Mouse (Mus musculus) inflammation-experienced regulatory T-cells, adult 6 months (primary cell): ENCODE measurements around the gene Map3k12. TPM values are rescaled to one million over a fixed set of nuclear protein-coding genes. Genes with fewer than 3 reads are reported as not detected.
A peak's percentile ranks its signal among the peaks of the same experiment; 100 is the strongest.

Source experiments
- ATAC-seq: one replicate; pipeline ENCODE4 v1.8.0; 2017
- polyA plus RNA-seq, 3 experiments: library from polyadenylated mRNA; unstranded; fragments of 100-300 nt; shearing (Covaris generic); gene quantifications; one replicate each; pipeline ENCODE4 v1.2.1; 2017

Map3k12 gene
- polyA plus RNA-seq, 3 experiments from 2014 or later, result 6.6 to 10.0 (median 7.5) TPM

DNA sequence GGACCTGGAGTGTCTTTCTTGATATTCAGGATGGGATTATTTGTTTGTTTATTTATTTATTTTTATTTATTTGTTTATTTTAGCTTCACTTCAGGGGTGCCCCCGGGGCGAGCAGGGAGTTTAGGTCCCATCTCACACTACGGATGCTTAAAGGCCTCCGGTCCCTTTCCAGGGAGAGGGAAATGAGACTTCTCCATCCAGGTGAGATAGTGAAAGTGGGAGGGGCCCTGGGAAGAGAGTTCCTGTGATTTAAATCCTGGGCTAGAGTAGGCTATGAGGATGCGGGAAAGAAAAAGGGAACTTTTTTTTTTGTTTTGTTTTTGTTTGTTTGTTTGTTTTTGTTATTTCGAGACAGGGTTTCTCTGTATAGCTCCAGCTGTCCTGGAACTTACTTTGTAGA is 57.5 kb downstream of the Map3k12 start:
- no peak for ATAC-seq

DNA sequence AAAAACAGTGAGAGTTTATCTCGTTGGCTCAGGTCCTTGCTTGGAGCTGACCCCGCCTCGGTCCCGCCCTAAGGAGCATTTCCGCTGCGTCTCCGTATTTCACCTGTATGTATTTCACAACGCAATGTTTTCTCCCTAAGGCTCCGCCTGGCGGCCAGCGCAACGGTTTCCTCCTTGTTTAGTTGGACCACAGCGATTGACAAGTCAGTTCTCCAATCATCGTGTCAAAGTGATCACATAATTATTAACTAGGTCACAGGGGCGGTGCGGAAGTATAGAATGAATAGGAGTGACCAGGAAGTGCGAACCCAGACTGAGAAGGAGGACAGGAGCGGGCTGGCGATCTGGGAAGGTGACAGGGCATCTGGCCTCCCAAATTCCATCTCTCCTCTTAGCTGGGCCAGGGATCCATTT is 58.0 kb downstream of the Map3k12 start, which contains the start of gene Prr13:
Gene Prr13, plus strand, starts transcription at position 125 of the 414 bp plus-strand sequence.
- ATAC-seq, result peak; percentile 97

DNA sequence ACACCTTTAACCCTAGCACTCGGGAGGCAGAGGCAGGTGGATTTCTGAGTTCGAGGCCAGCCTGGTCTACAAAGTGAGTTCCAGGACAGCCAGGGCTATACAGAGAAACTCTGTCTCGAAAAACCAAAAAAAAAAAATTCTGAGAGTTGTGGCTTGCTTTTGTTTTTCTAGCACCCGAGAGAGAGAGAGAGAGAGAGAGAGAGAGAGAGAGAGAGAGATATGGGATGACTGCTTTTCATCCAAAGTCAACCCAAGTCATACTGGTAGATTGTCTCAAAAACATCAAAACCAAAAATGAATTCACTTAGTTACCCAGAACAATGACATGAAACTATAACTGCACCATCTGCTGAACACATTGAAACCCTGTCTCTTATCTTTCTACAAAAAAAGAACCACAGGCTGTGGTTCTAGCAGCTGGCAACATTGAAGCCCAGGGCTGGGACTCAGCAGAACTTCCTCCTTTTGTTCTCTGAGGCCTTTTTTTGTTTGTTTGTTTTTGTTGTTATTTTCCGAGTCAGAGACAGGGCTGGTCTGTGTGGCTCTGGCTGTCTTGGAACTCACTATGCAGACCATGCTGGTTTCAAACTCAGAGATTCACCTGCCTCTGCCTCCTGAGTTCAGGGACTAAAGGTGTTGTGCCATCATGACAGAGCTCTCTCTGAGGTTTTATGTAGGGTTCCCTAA is 58.7 kb downstream of the Map3k12 start:
- ATAC-seq, result peak; percentile 11

DNA sequence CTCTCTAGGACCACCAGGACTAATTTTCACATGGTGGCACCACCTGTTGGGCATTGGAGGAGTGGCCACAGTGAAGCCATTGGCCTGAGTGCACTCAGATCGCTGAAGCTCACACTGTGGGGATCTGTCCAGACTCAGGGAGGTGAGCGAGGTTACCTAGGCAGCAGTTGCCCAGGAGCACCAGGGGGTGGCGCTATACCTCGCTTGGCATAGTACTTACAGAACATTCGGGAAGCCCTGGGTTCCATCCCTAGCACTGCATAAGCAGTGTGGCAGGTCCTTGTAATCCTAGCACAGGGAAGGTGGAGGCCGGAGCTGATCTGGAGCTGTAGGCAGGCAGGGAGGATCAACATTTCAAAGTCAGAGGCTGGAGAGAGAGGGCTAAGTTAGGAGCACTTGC is 60.9 kb downstream of the Map3k12 start:
- no peak for ATAC-seq

DNA sequence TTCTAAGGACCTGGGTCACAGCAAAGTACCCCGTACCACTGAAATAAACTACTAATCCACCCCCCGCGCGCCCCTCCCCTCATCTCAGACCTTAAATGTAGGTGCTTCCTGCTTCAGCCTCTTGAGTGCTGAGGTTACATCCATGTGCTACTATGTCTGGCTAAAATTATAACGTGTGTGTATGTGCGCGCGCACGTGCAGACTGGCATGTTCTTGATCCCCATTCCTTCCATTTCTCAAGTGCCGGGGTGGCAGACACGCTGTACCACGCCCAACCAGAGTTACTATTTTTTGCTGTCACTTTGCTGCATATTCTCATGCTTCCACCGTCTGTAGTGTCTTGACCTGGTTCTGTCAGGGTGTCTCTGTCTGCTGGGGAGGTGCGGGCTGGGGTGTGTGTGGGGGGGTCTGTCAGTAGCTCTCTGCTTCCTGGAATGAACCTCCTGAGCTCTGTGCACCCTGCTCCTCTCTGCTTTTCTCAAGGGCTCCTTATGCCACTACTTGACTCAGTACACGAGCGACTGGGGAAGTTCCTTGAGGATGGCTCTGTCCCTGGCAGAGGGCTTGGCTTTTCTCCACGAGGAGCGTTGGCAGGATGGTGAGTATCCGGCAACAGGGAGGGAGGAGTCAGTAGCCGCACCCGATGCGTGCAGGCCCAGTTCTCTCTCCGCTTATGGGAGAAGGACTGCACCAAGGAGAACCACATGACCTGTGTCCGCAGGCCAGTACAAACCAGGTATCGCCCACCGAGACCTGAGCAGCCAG is 65.0 kb downstream of the Map3k12 start:
- ATAC-seq, result no peak

DNA sequence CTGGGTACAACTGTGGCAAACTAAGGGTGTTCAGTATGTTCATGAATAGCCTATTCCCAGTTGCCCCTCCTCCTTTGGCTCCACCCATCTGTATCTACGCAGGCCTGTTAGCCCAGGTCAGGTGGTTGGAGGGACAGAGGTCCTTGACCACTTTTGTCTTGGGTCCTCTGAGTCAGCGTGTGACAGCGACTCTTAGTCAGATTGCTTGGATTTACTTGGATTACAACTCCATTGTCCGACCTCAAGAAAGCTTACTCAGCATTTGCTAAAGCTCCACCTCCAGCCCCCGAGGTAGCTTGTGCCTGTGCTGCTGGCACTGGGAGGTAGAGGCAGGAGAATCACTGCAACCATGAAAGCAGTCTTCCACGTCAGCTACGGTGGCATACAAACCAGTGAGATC is 65.9 kb downstream of the Map3k12 start:
- ATAC-seq, result no peak

DNA sequence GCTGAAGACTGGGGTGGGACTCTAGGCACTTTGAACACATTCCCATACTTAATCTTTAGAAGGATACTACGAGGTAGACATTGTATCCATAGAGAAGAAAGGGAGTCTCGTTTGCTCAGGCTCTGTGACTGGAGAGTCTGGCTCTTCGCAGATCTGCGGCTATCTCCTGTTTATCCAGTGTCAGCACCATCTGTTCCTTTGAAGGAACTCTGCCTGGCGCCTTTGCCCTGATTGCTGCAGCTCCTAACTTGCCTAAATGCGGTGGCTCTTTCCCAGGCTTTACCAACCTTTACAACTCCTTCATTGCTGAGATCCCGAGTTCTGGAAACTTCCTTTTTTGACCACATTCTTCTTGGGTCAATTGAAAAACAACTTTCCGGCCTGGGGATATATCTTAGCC is 67.5 kb downstream of the Map3k12 start:
- ATAC-seq, result no peak

Other genes starting within 250 kb of the Map3k12 start
- not detected for gene Gm9918, start 246.5 kb downstream of the Map3k12 start, polyA plus RNA-seq
- gene Mfsd5, start 237.6 kb downstream of the Map3k12 start, polyA plus RNA-seq, result 10 to 100 TPM; 30.8 to 33.1 (median 31.8) TPM
- gene Espl1, start 220.8 kb downstream of the Map3k12 start, polyA plus RNA-seq, result 10 to 100 TPM in 1 of 3 experiments, 1 to 10 TPM in 2; 1.9 to 17.9 (median 3.2) TPM
- gene Pfdn5, start 190.9 kb downstream of the Map3k12 start, polyA plus RNA-seq, result 1,000 to 10,000 TPM in 2 of 3 experiments, 100 to 1,000 TPM in 1; 936 to 1,841 (median 1,443) TPM
- 100 to 1,000 TPM; 102 to 153 (median 123) TPM for gene Myg1, start 185.4 kb downstream of the Map3k12 start, polyA plus RNA-seq
- gene Aaas, start 166.3 kb downstream of the Map3k12 start, polyA plus RNA-seq, result 10 to 100 TPM; 39.8 to 53.2 (median 43.1) TPM
- gene Sp7, start 149.9 kb downstream of the Map3k12 start, polyA plus RNA-seq, result not detected
- 10 to 100 TPM; 19.1 to 23.3 (median 22.6) TPM for gene Sp1, start 110.9 kb downstream of the Map3k12 start, polyA plus RNA-seq
- not detected for gene Amhr2, start 71.7 kb downstream of the Map3k12 start, polyA plus RNA-seq
- gene Prr13, start 58.0 kb downstream of the Map3k12 start, polyA plus RNA-seq, result 1,000 to 10,000 TPM; 1,063 to 1,565 (median 1,138) TPM
- gene Pcbp2, start 46.5 kb downstream of the Map3k12 start, polyA plus RNA-seq, result 100 to 1,000 TPM; 156 to 225 (median 201) TPM
- gene Gm10337, start 13.3 kb downstream of the Map3k12 start, polyA plus RNA-seq, result not detected
- gene Tarbp2, start 1.1 kb upstream of the Map3k12 start, polyA plus RNA-seq, result 10 to 100 TPM; 22.8 to 34.5 (median 27.5) TPM
- gene Npff, start 7.9 kb upstream of the Map3k12 start, polyA plus RNA-seq, result 1 to 10 TPM; 1.1 to 6.1 (median 3.2) TPM
- gene Gm28047, start 108.0 kb upstream of the Map3k12 start, polyA plus RNA-seq, result under 1 TPM in 1 of 3 experiments, not detected in 2; 0.85 TPM
- 10 to 100 TPM; 20.8 to 59.2 (median 45.1) TPM for gene Atf7, start 108.4 kb upstream of the Map3k12 start, polyA plus RNA-seq
- gene Atp5g2, start 155.3 kb upstream of the Map3k12 start, polyA plus RNA-seq, result 10 to 100 TPM; 32.4 to 64.3 (median 37.5) TPM
- gene Calcoco1, start 205.1 kb upstream of the Map3k12 start, polyA plus RNA-seq, result 10 to 100 TPM; 22.0 to 43.9 (median 37.8) TPM